Comparison of ENCODE assay signal across 9 mouse cellular contexts in the genomic region with DNA sequence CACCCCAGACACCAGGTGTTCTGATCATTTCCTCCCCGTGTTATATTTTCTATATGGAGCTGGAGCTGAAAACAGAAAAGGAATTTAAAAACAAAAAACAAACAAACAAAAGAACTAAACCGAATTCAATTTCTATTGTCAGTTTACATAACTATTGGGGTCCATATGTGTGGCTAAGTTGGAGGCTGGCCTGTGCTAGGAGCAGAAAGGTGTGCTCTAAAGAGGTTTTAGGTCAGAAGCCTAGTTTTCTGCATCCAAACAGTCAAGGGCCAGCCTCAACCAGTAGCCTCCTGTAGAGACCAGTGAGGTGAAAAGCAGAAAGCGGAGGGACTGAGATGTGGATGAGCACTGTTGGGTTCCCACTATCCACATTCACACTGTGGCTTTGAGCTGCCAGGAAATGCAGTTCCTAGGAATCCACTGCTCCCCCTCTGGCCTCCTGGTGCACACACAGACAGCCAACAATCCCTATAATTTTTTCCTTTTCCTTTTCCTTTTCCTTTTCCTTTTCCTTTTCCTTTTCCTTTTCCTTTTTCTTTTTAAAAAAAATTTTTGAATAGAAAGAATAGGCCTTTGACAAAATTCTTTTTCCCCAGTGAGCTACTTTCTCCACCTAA. TPM values are rescaled to one million over a fixed set of nuclear protein-coding genes. Genes with fewer than 3 reads are reported as not detected.
DNase-seq lines count a peak whose midpoint lies in the region; ATAC-seq lines count a peak whose summit lies in the region.
"Had no signal": no experiment of that assay in that cellular context is flagged by ENCODE, and none has a peak within 500 bp of the region (broad histone marks: within the 10 kb centered on the region; RNA-seq: fewer than 3 reads in every experiment).

No protein-coding gene starts in this region.

- no peaks in the 10 kb centered on the region for H3K9me3 ChIP-seq in hindbrain, embryonic 16.5 days (ENCODE audit: control insufficient read depth, low read length)
- no peaks in the 10 kb centered on the region for H3K9me3 ChIP-seq in midbrain, embryonic 13.5 days

- DNase-seq in cerebellum, adult 9-10 months = peak; percentile 14
- peak; percentile 2 for DNase-seq in right cerebral cortex, postnatal 4 days
- DNase-seq in right cerebral cortex, postnatal 25 days = no peak
- no peak for DNase-seq in thymus, postnatal 14 days
- no peak for DNase-seq in gastrocnemius, postnatal 4 days (ENCODE audit: low spot score in 2 of 2)

- peaks cover 7% of the 10 kb centered on the region for H3K4me1 ChIP-seq in hindbrain, embryonic 16.5 days (ENCODE audit: control insufficient read depth, insufficient read depth, low read depth, low read length)
- H3K4me1 ChIP-seq in midbrain, embryonic 13.5 days (replicated peaks) = peaks cover 18% of the 10 kb centered on the region

- H3K27me3 ChIP-seq in hindbrain, embryonic 16.5 days (replicated peaks; ENCODE audit: control insufficient read depth, insufficient read depth, low read length) = no peaks in the 10 kb centered on the region
- no peaks in the 10 kb centered on the region for H3K27me3 ChIP-seq in midbrain, embryonic 13.5 days

- H3K27ac ChIP-seq in hindbrain, embryonic 16.5 days (ENCODE audit: low read depth, low read length) = no peak overlapping the region
- no peak overlapping the region for H3K27ac ChIP-seq in midbrain, embryonic 13.5 days

- 20% methylated on average over 3 of the region's 3 CpGs for WGBS in hindbrain, embryonic 16.5 days
- WGBS in midbrain, embryonic 13.5 days = 20% methylated on average over 3 of the region's 3 CpGs

- no peaks in the 10 kb centered on the region for H3K36me3 ChIP-seq in hindbrain, embryonic 16.5 days (ENCODE audit: control insufficient read depth, insufficient read depth, low read length)
- H3K36me3 ChIP-seq in midbrain, embryonic 13.5 days = peaks cover 12% of the 10 kb centered on the region; the same call in 1 of the 2 replicates

- no peak for ATAC-seq in cerebellum, adult (ENCODE audit: insufficient number of reproducible peaks, low FRiP score, low TSS enrichment)
- ATAC-seq in hindbrain, embryonic 16.5 days = no peak
- no peak for ATAC-seq in midbrain, embryonic 13.5 days

- H3K4me2 ChIP-seq in hindbrain, embryonic 16.5 days (ENCODE audit: low read length) = peak overlapping the region; percentile 85
- peak overlapping the region; percentile 76 for H3K4me2 ChIP-seq in midbrain, embryonic 13.5 days (replicated peaks)

- H3K9ac ChIP-seq in hindbrain, embryonic 16.5 days (ENCODE audit: low read depth, low read length) = peak overlapping the region; percentile 80
- H3K9ac ChIP-seq in midbrain, embryonic 13.5 days (replicated peaks) = peak overlapping the region; percentile 73

- peak overlapping the region; percentile 69 for H3K4me3 ChIP-seq in hindbrain, embryonic 16.5 days (ENCODE audit: low read length)
- H3K4me3 ChIP-seq in midbrain, embryonic 13.5 days (replicated peaks) = peak overlapping the region; percentile 71

RNA-seq across cellular contexts. Expression of a gene that starts 1.0 kb away (rescaled TPM):
- polyA plus RNA-seq in hindbrain, embryonic 16.5 days (2015; fragmentation: Nextera tagmentation; extraction: Ambion mirVana) = 11.7 and 13.3 TPM in 2 replicates
- 16.5 and 17.2 TPM in 2 replicates for polyA plus RNA-seq in midbrain, embryonic 13.5 days (2015; fragmentation: Nextera tagmentation; extraction: Ambion mirVana)
- 10 to 100 TPM; 11.5 to 12.6 TPM for total RNA-seq in gastrocnemius, postnatal 4 days (2021)

RNA-seq across cellular contexts. Expression of a gene that starts 26.6 kb away (rescaled TPM):
- not detected in 2 replicates for polyA plus RNA-seq in hindbrain, embryonic 16.5 days (2015; fragmentation: Nextera tagmentation; extraction: Ambion mirVana)
- polyA plus RNA-seq in midbrain, embryonic 13.5 days (2015; fragmentation: Nextera tagmentation; extraction: Ambion mirVana) = not detected in 2 replicates
- total RNA-seq in gastrocnemius, postnatal 4 days (2021) = not detected
- polyA plus RNA-seq: large intestine, adult 2 months had no signal

RNA-seq across cellular contexts. Expression of a gene that starts 33.0 kb away (rescaled TPM):
- 23.4 and 23.7 TPM in 2 replicates for polyA plus RNA-seq in hindbrain, embryonic 16.5 days (2015; fragmentation: Nextera tagmentation; extraction: Ambion mirVana)
- 22.8 and 24.7 TPM in 2 replicates for polyA plus RNA-seq in midbrain, embryonic 13.5 days (2015; fragmentation: Nextera tagmentation; extraction: Ambion mirVana)
- total RNA-seq in gastrocnemius, postnatal 4 days (2021) = 10 to 100 TPM; 10.2 to 10.6 TPM

Comparison
In these comparisons a context has a peak if more than half of its experiments do, and no peak if none do; other contexts are left out.
1. DNase-seq: peak in cerebellum, adult 9-10 months (single experiment) and right cerebral cortex, postnatal 4 days (single experiment); none in right cerebral cortex, postnatal 25 days (single experiment), thymus, postnatal 14 days (single experiment) and gastrocnemius, postnatal 4 days (0 of 2).